Mouse (Mus musculus) liver, embryonic 13.5 days (tissue): ENCODE results near the gene Marcksl1. TPM values are rescaled to one million over a fixed set of nuclear protein-coding genes. Genes with fewer than 3 reads are reported as not detected.

Experiments used
- ATAC-seq: fragments of 200-750 bp; cut with Nextera tagmentation; 2 replicates; pipeline ENCODE4 v1.8.0; 2017; ENCODE audit warnings: low read depth, mild to moderate bottlenecking, moderate number of reproducible peaks, moderate library complexity
- DNase-seq: peaks from one replicate; pipeline ENCODE4 v3.0.0; 2022
- H3K27ac ChIP-seq: fragments of 300-500 bp; sonication (generic); 2 replicates; pipeline ENCODE4 v1.5.1; 2015; ENCODE audit warnings: moderate library complexity, mild to moderate bottlenecking, inconsistent platforms
- H3K27me3 ChIP-seq: fragments of 300-500 bp; sonication (generic); 2 replicates; pipeline ENCODE4 v1.6.1; 2015; ENCODE audit warnings: mild to moderate bottlenecking, inconsistent platforms
- H3K36me3 ChIP-seq: fragments of 300-500 bp; sonication (generic); 2 replicates; pipeline ENCODE4 v1.6.1; 2015; ENCODE audit warnings: mild to moderate bottlenecking, inconsistent platforms
- H3K4me1 ChIP-seq: fragments of 300-500 bp; sonication (generic); replicated peaks from 2 replicates; pipeline ENCODE4 v1.6.1; 2015; ENCODE audit warnings: inconsistent platforms
- H3K4me2 ChIP-seq: fragments of 300-500 bp; sonication (generic); 2 replicates; pipeline ENCODE4 v1.6.1; 2015; ENCODE audit warnings: inconsistent platforms, mild to moderate bottlenecking, moderate library complexity
- H3K4me3 ChIP-seq: fragments of 300-500 bp; sonication (generic); replicated peaks from 2 replicates; pipeline ENCODE4 v1.5.1; 2015; ENCODE audit warnings: mild to moderate bottlenecking, inconsistent platforms
- H3K9ac ChIP-seq: fragments of 300-500 bp; sonication (generic); 2 replicates; pipeline ENCODE4 v1.6.1; 2015; ENCODE audit warnings: mild to moderate bottlenecking, inconsistent platforms
- H3K9me3 ChIP-seq: fragments of 300-500 bp; sonication (generic); replicated peaks from 2 replicates; pipeline ENCODE4 v1.6.1; 2016; ENCODE audit warnings: inconsistent platforms
- WGBS: fragments of 180-500 bp; shearing (Covaris S2); methylation state at CpG from one replicate; pipeline ENCODE4 v1.1.7; 2015; ENCODE audit not compliant: insufficient replicate concordance; 5-methylcytosine and 5-hydroxymethylcytosine counted together
- polyA plus RNA-seq: library from polyadenylated mRNA; unstranded; fragments of >200 nt; fragmentation: Nextera tagmentation; extraction: Ambion mirVana; gene quantifications from 2 replicates; pipeline ENCODE4 v1.2.1, GENCODE M21; 2015

The Marcksl1 gene
- 82.7 and 85.9 TPM in 2 replicates for polyA plus RNA-seq

DNA sequence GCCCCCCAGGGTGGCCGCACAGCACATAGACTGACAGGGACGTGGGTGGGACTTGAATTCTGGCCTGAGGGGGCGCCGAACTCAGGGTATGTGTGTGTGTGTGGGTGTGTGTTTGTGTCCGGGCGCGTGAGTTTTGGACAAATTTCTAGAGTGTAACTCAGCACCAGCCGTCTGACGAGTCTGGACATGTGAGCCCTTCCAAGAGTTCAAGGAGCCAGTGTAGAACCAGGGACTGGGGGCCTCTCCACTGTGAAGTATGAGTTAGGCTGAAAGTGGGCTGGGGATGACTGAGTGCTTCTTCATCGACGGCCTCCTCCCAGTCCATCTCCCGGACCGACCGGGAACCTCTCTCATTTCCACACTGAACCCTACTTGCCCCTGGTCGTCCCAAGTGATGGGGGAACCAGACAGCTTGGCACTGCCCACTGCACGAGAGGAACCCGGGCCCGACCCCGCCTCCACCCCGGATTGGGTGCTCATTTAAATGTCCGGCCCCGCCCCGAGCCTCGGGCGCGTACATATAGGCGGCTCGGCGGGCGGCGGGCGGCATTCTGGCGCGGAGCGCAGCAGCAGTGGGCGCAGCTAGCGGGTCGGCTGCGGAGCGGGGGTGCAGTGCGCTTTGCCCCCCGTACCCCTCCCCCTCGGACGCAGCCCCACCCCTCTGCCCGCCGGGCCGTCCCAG, at the start of gene Marcksl1:
Gene Marcksl1 (plus strand): TSS at position 496 of the 682 bp plus-strand sequence.
- DNase-seq (peak; percentile 75), ATAC-seq (peak; percentile 76)
- peaks cover 44% of the 10 kb centered on the region for H3K27me3 ChIP-seq
- peaks cover 31% of the 10 kb centered on the region for H3K36me3 ChIP-seq
- peak within 1 kb of the TSS; percentile 72 for H3K4me3 ChIP-seq
- 7% methylated on average over 47 of the region's 47 CpGs for WGBS
- H3K27ac ChIP-seq = peak within 1 kb of the TSS; percentile 73
- peak within 1 kb of the TSS; percentile 83 for H3K9ac ChIP-seq
- H3K9me3 ChIP-seq = no peaks in the 10 kb centered on the region
- H3K4me1 ChIP-seq = peaks cover 38% of the 10 kb centered on the region
- peak within 1 kb of the TSS; percentile 98 for H3K4me2 ChIP-seq

- Histone ChIP-seq H3K27me3 (no peaks in the 10 kb centered on the region), H3K9ac (peak overlapping the region; percentile 94), H3K4me3 (peak overlapping the region; percentile 87), H3K4me1 (peaks cover 59% of the 10 kb centered on the region), H3K4me2 (peak overlapping the region; percentile 79), H3K27ac (peak overlapping the region; percentile 100), H3K9me3 (no peaks in the 10 kb centered on the region), H3K36me3 (peaks cover 54% of the 10 kb centered on the region)
- ATAC-seq = peak; percentile 9
- DNase-seq = peak; percentile 60
- 64% methylated on average over 4 of the region's 4 CpGs for WGBS
These were observed 49.0 kb upstream of the Marcksl1 start for GRCm38 (mm10) chr4:129464286-129464815.

- H3K27me3 ChIP-seq = no peaks in the 10 kb centered on the region
- no peak for DNase-seq
- no peak overlapping the region for H3K4me2 ChIP-seq
- peaks cover 98% of the 10 kb centered on the region for H3K36me3 ChIP-seq
- peaks cover 9% of the 10 kb centered on the region; the same call in 1 of the 2 replicates for H3K4me1 ChIP-seq
- H3K27ac ChIP-seq = no peak overlapping the region
- no peak overlapping the region for H3K9ac ChIP-seq
- no peak overlapping the region for H3K4me3 ChIP-seq
- WGBS = 84% methylated on average over 11 of the region's 11 CpGs
- no peak for ATAC-seq
- H3K9me3 ChIP-seq = no peaks in the 10 kb centered on the region
These were observed 37.3 kb upstream of the Marcksl1 start for GRCm38 (mm10) chr4:129476047-129476446.

- 92% methylated on average over 3 of the region's 3 CpGs for WGBS
- Histone ChIP-seq H3K9ac (no peak overlapping the region), H3K4me3 (no peak overlapping the region), H3K9me3 (no peaks in the 10 kb centered on the region), H3K27me3 (no peaks in the 10 kb centered on the region), H3K4me2 (no peak overlapping the region), H3K4me1 (peaks cover 19% of the 10 kb centered on the region), H3K36me3 (peaks cover 99% of the 10 kb centered on the region), H3K27ac (no peak overlapping the region)
- no peak for ATAC-seq
- DNase-seq = no peak
These were observed 33.5 kb upstream of the Marcksl1 start for GRCm38 (mm10) chr4:129479863-129480262.

DNA sequence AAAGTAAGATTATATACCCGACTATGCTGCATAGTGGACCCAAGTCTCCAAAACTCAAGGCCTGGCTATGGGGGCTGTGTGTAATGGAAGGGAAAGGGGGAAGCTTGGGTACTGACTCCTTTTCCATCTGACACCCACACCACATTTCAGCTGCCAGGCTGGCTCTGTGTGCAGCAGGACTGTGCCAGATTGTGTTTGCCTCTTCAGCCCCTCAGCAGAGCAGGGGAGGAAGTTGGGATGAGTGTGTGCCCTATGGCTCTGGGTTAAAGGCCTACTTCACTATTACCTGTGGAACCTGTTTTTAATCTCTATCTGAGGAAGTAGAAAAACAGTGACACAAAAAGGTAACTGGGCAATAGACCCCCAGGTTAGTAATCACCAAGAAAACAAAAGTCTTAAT, 32.3 kb upstream of the Marcksl1 start:
- H3K9me3 ChIP-seq = no peaks in the 10 kb centered on the region
- no peak overlapping the region for H3K4me3 ChIP-seq
- H3K27ac ChIP-seq = no peak overlapping the region
- H3K36me3 ChIP-seq = peaks cover 100% of the 10 kb centered on the region
- H3K4me2 ChIP-seq = no peak overlapping the region
- 88% methylated on average over 1 of the region's 1 CpGs for WGBS
- H3K9ac ChIP-seq = no peak overlapping the region
- ATAC-seq (no peak), DNase-seq (no peak)
- no peaks in the 10 kb centered on the region for H3K27me3 ChIP-seq
- peaks cover 16% of the 10 kb centered on the region for H3K4me1 ChIP-seq

- Histone ChIP-seq H3K36me3 (peaks cover 34% of the 10 kb centered on the region), H3K9me3 (no peaks in the 10 kb centered on the region), H3K4me1 (peaks cover 31% of the 10 kb centered on the region), H3K4me3 (peak within 1 kb of the TSS; percentile 31), H3K27ac (no peak within 1 kb of the TSS), H3K27me3 (peaks cover 40% of the 10 kb centered on the region), H3K9ac (peak within 1 kb of the TSS; percentile 39; the same call in 1 of the 2 replicates), H3K4me2 (peak within 1 kb of the TSS; percentile 62)
- WGBS = 12% methylated on average over 70 of the region's 70 CpGs
- no peak for DNase-seq
- peak; percentile 47 for ATAC-seq
These were observed 22.2 kb upstream of the Marcksl1 start, which contains the start of the genes Tssk3 and Fam229a for GRCm38 (mm10) chr4:129490972-129491880. Tssk3 (minus strand) TSS chr4:129491022. Fam229a (plus strand) TSS chr4:129491190.

DNA sequence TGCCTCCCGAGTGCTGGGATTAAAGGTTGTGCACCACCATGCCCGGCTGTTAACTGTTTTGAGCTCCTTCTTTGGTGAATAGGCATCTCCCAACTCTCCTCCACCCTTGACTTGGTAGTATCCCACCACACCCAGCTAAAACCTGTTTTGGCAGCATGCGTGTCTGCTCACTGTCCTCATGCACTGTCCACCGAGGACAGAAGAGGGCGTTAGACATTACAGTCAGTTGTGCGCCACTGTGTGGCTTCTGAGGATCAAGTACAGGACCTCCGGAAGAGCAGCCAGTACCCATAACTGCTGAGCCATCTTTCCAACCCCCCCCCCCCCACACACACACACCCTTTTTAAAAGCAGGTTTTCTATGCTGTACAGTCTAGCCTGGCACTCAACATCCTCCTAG, 18.7 kb upstream of the Marcksl1 start:
- 52% methylated on average over 7 of the region's 7 CpGs for WGBS
- H3K4me3 ChIP-seq = no peak overlapping the region
- ATAC-seq (no peak), DNase-seq (no peak)
- H3K4me2 ChIP-seq = no peak overlapping the region
- H3K27ac ChIP-seq = no peak overlapping the region
- peaks cover 53% of the 10 kb centered on the region for H3K27me3 ChIP-seq
- H3K9me3 ChIP-seq = no peaks in the 10 kb centered on the region
- peaks cover 1% of the 10 kb centered on the region; the same call in 1 of the 2 replicates for H3K36me3 ChIP-seq
- H3K9ac ChIP-seq = no peak overlapping the region
- peaks cover 46% of the 10 kb centered on the region for H3K4me1 ChIP-seq

DNA sequence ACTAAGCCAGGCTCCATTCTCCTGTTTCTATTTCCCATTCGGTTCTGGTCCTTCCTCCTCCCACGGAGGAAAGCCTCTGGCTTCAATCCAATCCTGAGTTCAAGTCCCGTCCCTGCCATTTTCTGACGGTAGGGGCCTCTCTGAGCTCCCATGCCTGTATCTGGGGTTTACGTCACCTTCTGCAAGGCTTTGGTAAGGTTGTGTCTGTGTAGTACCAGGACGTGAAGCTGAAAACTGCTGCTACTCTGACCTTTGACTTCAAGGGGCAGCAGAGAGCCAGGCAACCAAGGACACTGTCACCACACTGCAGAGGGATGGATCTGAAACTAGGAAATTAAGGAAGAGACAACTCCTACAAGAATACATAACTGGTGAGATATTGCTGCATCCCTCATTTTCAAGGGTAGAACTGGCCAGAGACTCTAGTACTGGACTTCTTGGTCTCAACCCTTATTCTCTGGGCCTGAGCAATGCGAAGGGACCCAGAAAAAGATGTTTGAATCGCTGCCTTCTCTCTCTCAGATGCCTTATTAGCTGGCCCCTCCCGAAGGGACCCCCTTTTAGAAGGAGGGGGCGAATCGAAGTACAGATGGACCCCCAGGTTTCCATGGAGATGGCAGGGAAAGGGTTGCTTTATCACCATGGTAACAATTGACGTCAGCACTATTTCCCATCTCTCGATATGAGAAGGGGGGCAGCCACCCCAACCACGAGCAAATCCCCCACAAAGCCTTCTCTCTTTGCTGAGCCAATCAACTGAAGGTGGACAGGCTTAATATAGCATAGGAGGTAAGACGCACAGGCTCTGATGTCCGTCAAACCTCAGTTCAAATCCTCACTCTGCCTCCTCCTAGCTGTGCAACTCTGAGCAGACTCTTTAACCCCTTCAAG, 17.5 kb upstream of the Marcksl1 start:
- H3K27me3 ChIP-seq = peaks cover 44% of the 10 kb centered on the region
- H3K27ac ChIP-seq = peak overlapping the region; percentile 8; the same call in 1 of the 2 replicates
- H3K4me1 ChIP-seq = peaks cover 55% of the 10 kb centered on the region
- DNase-seq = no peak
- WGBS = 23% methylated on average over 16 of the region's 16 CpGs
- no peak overlapping the region for H3K9ac ChIP-seq
- no peak overlapping the region for H3K4me3 ChIP-seq
- ATAC-seq = no peak
- H3K9me3 ChIP-seq = no peaks in the 10 kb centered on the region
- H3K4me2 ChIP-seq = 0 out of 2 replicates have a peak overlapping the region, but pooled peaks have one; percentile 2
- H3K36me3 ChIP-seq = no peaks in the 10 kb centered on the region

DNA sequence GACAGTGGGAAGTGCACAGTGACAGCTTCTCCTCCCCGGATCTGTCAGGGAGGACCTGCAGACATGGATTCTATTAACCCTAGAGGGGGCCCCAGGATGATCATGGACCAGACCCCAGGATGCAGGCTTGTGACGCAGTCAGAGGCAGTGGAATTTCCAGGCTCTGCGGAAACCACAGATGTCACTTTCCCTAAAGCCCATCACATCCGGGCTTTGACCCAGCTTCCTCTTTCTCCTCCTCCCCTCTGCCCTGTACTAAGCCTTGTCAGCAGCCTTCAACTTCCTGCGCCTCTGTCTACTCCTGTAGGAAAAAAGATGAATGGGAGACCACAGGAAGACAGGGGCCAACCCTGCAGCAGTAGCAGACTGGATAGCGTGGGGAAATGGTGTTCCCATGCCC, 16.8 kb upstream of the Marcksl1 start:
- 0 out of 2 replicates have a peak overlapping the region, but pooled peaks have one; percentile 14 for H3K4me2 ChIP-seq

DNA sequence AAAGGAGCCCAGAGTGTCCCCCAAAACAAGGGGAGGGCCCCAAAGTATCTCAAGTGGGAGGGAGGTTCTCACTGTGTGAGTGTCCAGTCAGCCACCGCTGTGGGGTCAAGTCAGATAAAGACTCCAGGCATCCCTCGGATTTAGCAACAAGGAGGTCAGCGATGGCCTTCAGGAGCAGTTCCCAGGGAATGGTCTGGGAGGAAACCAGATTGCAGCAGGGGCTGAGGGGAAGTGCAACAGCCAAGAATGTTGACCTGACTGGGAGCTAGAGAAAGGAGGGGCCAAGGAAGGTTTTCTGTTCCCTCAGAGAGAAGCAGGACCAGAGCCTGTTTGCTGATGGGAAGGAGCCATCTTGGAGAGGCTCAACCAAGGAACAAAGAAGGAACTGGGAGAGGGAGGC, 14.4 kb upstream of the Marcksl1 start:
- H3K9ac ChIP-seq = no peak overlapping the region
- H3K4me3 ChIP-seq = no peak overlapping the region
- H3K27ac ChIP-seq = peak overlapping the region; percentile 79
- no peak overlapping the region for H3K4me2 ChIP-seq
- WGBS = 61% methylated on average over 3 of the region's 3 CpGs
- H3K9me3 ChIP-seq = no peaks in the 10 kb centered on the region
- ATAC-seq = no peak
- no peaks in the 10 kb centered on the region for H3K36me3 ChIP-seq
- peaks cover 30% of the 10 kb centered on the region for H3K27me3 ChIP-seq
- peaks cover 71% of the 10 kb centered on the region for H3K4me1 ChIP-seq
- DNase-seq = no peak

More for the DNA sequence above, 16.8 kb upstream of the Marcksl1 start:
- H3K9me3 ChIP-seq = no peaks in the 10 kb centered on the region
- ATAC-seq (peak; percentile 19; the same call in 1 of the 2 replicates), DNase-seq (no peak)
- no peak overlapping the region for H3K4me3 ChIP-seq
- no peak overlapping the region for H3K9ac ChIP-seq
- WGBS = 8% methylated on average over 6 of the region's 6 CpGs
- peaks cover 40% of the 10 kb centered on the region for H3K27me3 ChIP-seq
- H3K4me1 ChIP-seq = peaks cover 55% of the 10 kb centered on the region
- no peaks in the 10 kb centered on the region for H3K36me3 ChIP-seq
- H3K27ac ChIP-seq = peak overlapping the region; percentile 47
